Mouse (Mus musculus): ENCODE measurements around the gene Psmc3.

GRCm38 (mm10) chr2:91008536-91008935 lies 45.3 kb upstream of the Psmc3 start:
- TF ChIP-seq CTCF (IDR thresholded peaks at IDR 0.05; ENCODE audit: low read depth, low read length), result no peak
- no peak for TF ChIP-seq POLR2A (IDR thresholded peaks at IDR 0.05; ENCODE audit: borderline replicate concordance, low read depth, low read length)
